Mouse (Mus musculus) embryonic fibroblast, embryonic 13.5 days (primary cell): ENCODE data around the gene Adrb1.

Source experiments
- CTCF ChIP-seq: IDR thresholded peaks from 2 replicates; pipeline ENCODE4 v1.5.1; 2011; ENCODE audit warnings: mild to moderate bottlenecking, control low read depth, low read length, moderate library complexity, borderline replicate concordance; ENCODE audit not compliant: insufficient read depth
- POLR2A ChIP-seq: IDR thresholded peaks from 2 replicates; pipeline ENCODE4 v1.6.1; 2011; ENCODE audit warnings: low read depth, mild to moderate bottlenecking, control low read depth, low read length, moderate library complexity

DNA sequence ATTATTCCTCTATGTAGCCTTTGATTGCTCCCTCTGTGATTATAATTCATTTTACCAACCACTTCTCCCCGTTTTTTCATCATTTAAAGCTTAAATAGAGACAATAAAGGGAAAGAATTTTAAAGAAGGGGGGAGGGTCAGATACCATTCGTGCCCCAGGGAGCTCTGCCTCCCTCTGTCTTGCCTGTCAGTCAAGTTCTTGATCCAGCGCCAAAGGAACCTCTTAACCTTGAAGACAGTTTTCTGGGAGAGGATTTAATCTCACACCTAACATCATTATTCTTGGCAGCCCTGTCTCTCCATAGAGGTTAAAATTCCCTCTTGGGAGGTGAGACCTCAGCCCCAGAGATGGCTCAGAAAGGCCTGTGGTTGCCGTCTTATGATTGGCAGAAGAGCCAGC lies 28.7 kb downstream of the Adrb1 start:
- TF ChIP-seq POLR2A (no peak), CTCF (no peak)
